Mouse (Mus musculus) liver, embryonic 15.5 days (tissue): ENCODE results near the gene Rcn1. TPM values are rescaled to one million over a fixed set of nuclear protein-coding genes. Genes with fewer than 3 reads are reported as not detected.

Source experiments
- ATAC-seq: fragments of 200-750 bp; cut with Nextera tagmentation; 2 replicates; pipeline ENCODE4 v1.8.0; 2017; ENCODE audit warnings: moderate number of reproducible peaks, mild to moderate bottlenecking, moderate library complexity; ENCODE audit not compliant: insufficient read depth
- H3K27ac ChIP-seq: fragments of 300-500 bp; sonication (generic); replicated peaks from 2 replicates; pipeline ENCODE4 v1.5.1; 2015; ENCODE audit warnings: mild to moderate bottlenecking, inconsistent platforms
- H3K27me3 ChIP-seq: fragments of 300-500 bp; sonication (generic); 2 replicates; pipeline ENCODE4 v1.6.1; 2015; ENCODE audit warnings: mild to moderate bottlenecking, inconsistent platforms
- H3K36me3 ChIP-seq: fragments of 300-500 bp; sonication (generic); replicated peaks from 2 replicates; pipeline ENCODE4 v1.6.1; 2015; ENCODE audit warnings: moderate library complexity, mild to moderate bottlenecking, inconsistent platforms
- H3K4me1 ChIP-seq: fragments of 300-500 bp; sonication (generic); replicated peaks from 2 replicates; pipeline ENCODE4 v1.6.1; 2015; ENCODE audit warnings: inconsistent platforms
- H3K4me2 ChIP-seq: fragments of 300-500 bp; sonication (generic); 2 replicates; pipeline ENCODE4 v1.6.1; 2015; ENCODE audit warnings: moderate library complexity, mild to moderate bottlenecking, inconsistent platforms
- H3K4me3 ChIP-seq: fragments of 300-500 bp; sonication (generic); replicated peaks from 2 replicates; pipeline ENCODE4 v1.5.1; 2015; ENCODE audit warnings: mild to moderate bottlenecking, inconsistent platforms
- H3K9ac ChIP-seq: fragments of 300-500 bp; sonication (generic); 2 replicates; pipeline ENCODE4 v1.6.1; 2015; ENCODE audit warnings: moderate library complexity, mild to moderate bottlenecking, inconsistent platforms
- H3K9me3 ChIP-seq: fragments of 300-500 bp; sonication (generic); replicated peaks from 2 replicates; pipeline ENCODE4 v1.6.1; 2016; ENCODE audit warnings: inconsistent platforms
- WGBS: fragments of 180-500 bp; shearing (Covaris S2); methylation state at CpG from one replicate; pipeline ENCODE4 v1.1.7; 2015; ENCODE audit warnings: mixed read lengths; ENCODE audit not compliant: insufficient replicate concordance; 5-methylcytosine and 5-hydroxymethylcytosine counted together
- polyA plus RNA-seq: library from polyadenylated mRNA; unstranded; fragments of >200 nt; fragmentation: Nextera tagmentation; extraction: Ambion mirVana; gene quantifications from 2 replicates; pipeline ENCODE4 v1.2.1, GENCODE M21; 2015

Gene Rcn1
- 16.9 and 17.4 TPM in 2 replicates for polyA plus RNA-seq

DNA sequence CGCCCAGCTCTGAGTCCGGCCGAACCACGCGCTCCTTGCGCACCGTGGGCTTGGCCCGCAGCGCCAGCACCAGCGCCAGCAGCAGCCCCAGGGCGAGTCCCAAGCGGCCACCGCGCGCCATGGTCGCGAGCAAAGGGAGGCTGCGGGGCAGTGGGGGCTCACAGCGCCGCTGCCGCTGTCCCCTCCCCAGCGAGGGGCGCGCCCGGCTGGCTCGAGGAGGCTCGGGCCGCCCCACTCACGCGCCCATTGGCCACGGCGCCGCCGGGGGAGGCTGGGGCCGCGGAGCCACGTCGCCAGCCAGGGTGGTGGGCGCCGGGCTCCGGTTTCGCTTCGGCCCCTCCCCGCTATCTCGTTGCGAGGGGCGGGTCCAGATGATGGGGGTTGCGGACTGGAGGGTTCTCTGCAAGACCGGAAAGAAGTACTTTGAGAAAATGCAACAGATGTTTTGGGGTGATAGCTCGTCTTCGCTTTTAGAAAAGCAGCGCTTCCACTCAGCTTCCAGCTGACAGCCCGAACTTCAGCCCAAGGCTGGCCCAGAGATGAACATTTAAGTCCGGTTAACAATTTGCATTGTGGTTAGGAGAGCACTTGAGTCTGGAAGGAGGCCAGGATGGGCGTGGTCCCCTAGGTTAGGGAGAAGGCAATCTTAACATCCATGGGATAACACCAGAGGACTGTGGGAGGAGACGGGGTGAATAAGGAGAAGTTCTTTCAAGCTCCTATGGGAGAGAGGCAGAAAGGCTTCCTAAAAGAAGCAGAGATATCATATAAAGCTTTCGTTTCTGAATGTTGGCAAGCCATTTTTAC is at the start of gene Rcn1:
Rcn1 (minus strand) TSS at position 235 of the 807 bp plus-strand sequence.
- under 1% methylated on average over 57 of the region's 57 CpGs for WGBS

GRCm38 (mm10) chr2:105444072-105444471 is 45.0 kb upstream of the Rcn1 start:
- Histone ChIP-seq H3K9ac (no peak overlapping the region), H3K36me3 (no peaks in the 10 kb centered on the region), H3K9me3 (no peaks in the 10 kb centered on the region), H3K4me3 (no peak overlapping the region), H3K4me1 (no peaks in the 10 kb centered on the region), H3K27ac (no peak overlapping the region), H3K4me2 (no peak overlapping the region), H3K27me3 (no peaks in the 10 kb centered on the region)
- 27% methylated on average over 3 of the region's 3 CpGs for WGBS
- ATAC-seq = no peak

More for the DNA sequence above, at the start of gene Rcn1:
- Histone ChIP-seq H3K4me2 (peak within 1 kb of the TSS; percentile 92), H3K9ac (peak within 1 kb of the TSS; percentile 64), H3K27me3 (peaks cover 3% of the 10 kb centered on the region; the same call in 1 of the 2 replicates), H3K4me3 (peak within 1 kb of the TSS; percentile 75), H3K36me3 (peaks cover 3% of the 10 kb centered on the region; the same call in 1 of the 2 replicates), H3K4me1 (peaks cover 49% of the 10 kb centered on the region), H3K27ac (peak within 1 kb of the TSS; percentile 77), H3K9me3 (no peaks in the 10 kb centered on the region)
- ATAC-seq = peak; percentile 79

DNA sequence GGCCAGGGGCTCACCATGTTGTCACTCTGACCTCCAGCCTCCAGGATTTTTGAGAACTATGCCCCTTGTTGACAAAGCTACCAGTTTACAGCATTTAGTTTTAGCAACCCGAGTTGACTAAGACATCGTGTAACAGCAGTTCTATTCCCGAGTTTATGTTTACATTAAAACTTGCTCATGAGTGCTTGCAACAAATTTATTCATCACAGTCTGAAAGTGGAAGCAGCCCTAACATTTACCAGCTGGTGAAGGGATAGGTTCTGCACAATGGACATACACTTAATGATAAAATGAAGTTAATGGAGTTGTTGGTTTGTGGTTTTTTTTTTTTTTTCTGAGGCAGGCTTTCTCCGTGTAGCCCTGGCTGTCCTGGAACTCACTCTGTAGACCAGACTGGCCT is 39.9 kb upstream of the Rcn1 start:
- no peaks in the 10 kb centered on the region for H3K36me3 ChIP-seq
- no peak for ATAC-seq
- H3K4me2 ChIP-seq = no peak overlapping the region
- no peak overlapping the region for H3K9ac ChIP-seq
- no peaks in the 10 kb centered on the region for H3K27me3 ChIP-seq
- 57% methylated on average over 4 of the region's 4 CpGs for WGBS
- no peaks in the 10 kb centered on the region for H3K9me3 ChIP-seq
- H3K4me1 ChIP-seq = no peaks in the 10 kb centered on the region
- H3K27ac ChIP-seq = no peak overlapping the region
- H3K4me3 ChIP-seq = no peak overlapping the region

DNA sequence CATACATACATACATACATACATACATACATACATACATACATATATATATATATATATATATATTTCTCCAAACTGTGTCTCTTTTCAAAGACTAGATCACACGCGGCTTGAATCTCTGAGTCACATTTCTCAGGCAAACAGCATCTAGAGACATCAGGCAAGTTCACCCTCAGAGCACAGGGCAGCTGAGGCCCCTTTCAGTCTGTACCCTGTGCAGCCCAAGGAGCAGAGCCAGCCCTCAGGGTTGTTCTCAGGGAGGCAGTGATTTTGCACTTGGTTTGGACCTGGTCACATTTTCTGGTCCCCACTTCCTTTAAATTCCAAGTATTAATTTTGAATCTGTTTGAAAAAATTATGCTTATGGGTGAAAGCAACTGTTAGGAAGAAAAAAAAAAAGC is 39.4 kb upstream of the Rcn1 start:
- Histone ChIP-seq H3K4me3 (no peak overlapping the region), H3K9me3 (no peaks in the 10 kb centered on the region), H3K9ac (no peak overlapping the region), H3K4me2 (no peak overlapping the region), H3K27me3 (no peaks in the 10 kb centered on the region), H3K4me1 (no peaks in the 10 kb centered on the region), H3K36me3 (no peaks in the 10 kb centered on the region), H3K27ac (no peak overlapping the region)
- ATAC-seq = no peak
- WGBS = 74% methylated on average over 2 of the region's 2 CpGs

- Histone ChIP-seq H3K9ac (no peak overlapping the region), H3K36me3 (no peaks in the 10 kb centered on the region), H3K4me1 (peaks cover 1% of the 10 kb centered on the region; the same call in 1 of the 2 replicates), H3K27me3 (peaks cover 13% of the 10 kb centered on the region), H3K27ac (no peak overlapping the region), H3K9me3 (no peaks in the 10 kb centered on the region), H3K4me3 (no peak overlapping the region), H3K4me2 (no peak overlapping the region)
- 15% methylated on average over 10 of the region's 10 CpGs for WGBS
- no peak for ATAC-seq
Measured at GRCm38 (mm10) chr2:105432927-105433326, 33.8 kb upstream of the Rcn1 start.

DNA sequence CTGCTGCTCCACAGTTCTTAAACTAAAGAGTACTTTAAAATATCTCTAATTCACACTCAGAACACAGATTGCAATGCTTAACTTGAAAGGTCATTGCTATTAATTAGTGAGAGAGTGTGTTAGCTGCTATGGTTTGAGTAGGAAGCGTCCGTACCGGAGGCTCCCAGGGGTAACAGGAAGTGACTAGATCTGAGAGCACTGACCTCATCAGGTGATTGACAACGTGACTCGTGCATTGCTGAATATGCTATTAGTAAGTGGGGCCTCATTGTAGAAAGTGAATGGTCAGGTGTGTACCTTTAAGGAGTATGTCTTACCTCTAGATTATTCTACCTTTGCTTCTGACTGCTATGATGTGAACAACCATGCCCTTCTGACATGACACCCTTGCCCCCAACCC is 31.3 kb upstream of the Rcn1 start:
- no peak for ATAC-seq
- 31% methylated on average over 5 of the region's 5 CpGs for WGBS
- peaks cover 16% of the 10 kb centered on the region for H3K27me3 ChIP-seq
- no peaks in the 10 kb centered on the region for H3K9me3 ChIP-seq
- no peak overlapping the region for H3K27ac ChIP-seq
- no peaks in the 10 kb centered on the region for H3K36me3 ChIP-seq
- no peak overlapping the region for H3K4me2 ChIP-seq
- H3K9ac ChIP-seq = no peak overlapping the region
- no peak overlapping the region for H3K4me3 ChIP-seq
- H3K4me1 ChIP-seq = peaks cover 17% of the 10 kb centered on the region

DNA sequence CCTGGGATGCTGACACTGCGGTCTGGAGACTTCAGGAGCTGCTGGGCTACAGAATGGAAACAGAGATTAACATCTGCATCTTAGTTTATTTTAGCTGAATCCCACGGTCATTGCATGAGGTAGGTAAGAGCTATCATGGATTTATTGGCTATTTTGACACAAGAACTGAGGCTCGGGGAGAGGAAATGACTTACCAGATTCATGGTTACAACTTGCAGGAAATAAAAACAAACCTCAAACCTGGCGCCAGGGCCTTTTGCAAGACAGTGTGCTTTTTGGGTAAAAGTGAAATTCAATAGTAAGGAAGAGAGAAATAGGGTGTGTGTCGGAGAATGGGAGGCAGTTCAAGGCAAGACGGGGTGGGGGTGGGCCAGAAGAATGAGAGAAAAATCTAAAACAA is 30.8 kb upstream of the Rcn1 start:
- H3K27ac ChIP-seq = no peak overlapping the region
- 36% methylated on average over 6 of the region's 6 CpGs for WGBS
- no peak overlapping the region for H3K4me3 ChIP-seq
- H3K4me2 ChIP-seq = no peak overlapping the region
- H3K9ac ChIP-seq = no peak overlapping the region
- peaks cover 16% of the 10 kb centered on the region for H3K27me3 ChIP-seq
- H3K4me1 ChIP-seq = peaks cover 17% of the 10 kb centered on the region
- no peaks in the 10 kb centered on the region for H3K9me3 ChIP-seq
- H3K36me3 ChIP-seq = no peaks in the 10 kb centered on the region
- ATAC-seq = no peak

DNA sequence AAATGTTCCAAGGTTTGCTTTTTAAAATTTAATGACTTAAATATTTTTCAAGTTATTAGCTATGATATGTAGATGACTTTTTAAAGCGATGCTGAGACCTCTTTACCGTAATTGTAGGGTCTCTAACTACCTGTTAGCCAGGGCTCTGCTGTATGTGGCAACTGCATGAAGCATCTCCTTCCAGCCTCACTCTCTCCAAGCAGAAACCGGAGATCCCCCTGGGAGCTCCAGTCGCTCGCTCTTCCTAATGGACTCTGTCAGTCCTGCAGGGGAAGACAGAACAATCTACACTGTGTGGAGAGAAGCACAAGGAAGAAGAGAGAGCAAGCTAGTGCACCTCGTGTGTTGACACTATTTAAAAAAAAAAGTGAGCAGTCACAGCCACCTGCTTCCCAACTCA is 29.3 kb upstream of the Rcn1 start:
- ATAC-seq = no peak

DNA sequence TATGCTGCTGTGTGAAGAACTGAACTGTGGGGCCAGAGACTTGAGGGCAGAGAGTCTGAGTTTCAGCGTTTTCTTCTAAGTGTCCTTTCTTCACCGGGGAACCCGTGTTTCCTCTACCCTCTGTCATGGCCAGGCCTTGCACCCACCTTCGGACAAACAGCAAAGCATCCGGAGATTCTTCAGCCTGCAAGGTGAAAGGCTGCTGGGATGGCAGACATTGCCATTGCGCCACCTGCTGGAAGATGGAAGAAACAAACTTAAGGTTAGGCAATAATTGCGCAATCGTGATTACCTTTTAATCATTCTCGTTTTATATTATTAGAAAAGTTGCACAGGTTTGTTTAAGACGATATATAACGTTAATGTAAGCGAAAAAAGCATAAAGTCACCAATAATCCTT is 28.9 kb upstream of the Rcn1 start:
- peak overlapping the region; percentile 46 for H3K4me2 ChIP-seq

More for the DNA sequence above, 29.3 kb upstream of the Rcn1 start:
- H3K27me3 ChIP-seq = peaks cover 16% of the 10 kb centered on the region
- no peak overlapping the region for H3K9ac ChIP-seq
- no peak overlapping the region for H3K27ac ChIP-seq
- H3K4me3 ChIP-seq = no peak overlapping the region
- H3K36me3 ChIP-seq = no peaks in the 10 kb centered on the region
- no peak overlapping the region for H3K4me2 ChIP-seq
- no peaks in the 10 kb centered on the region for H3K9me3 ChIP-seq
- peaks cover 17% of the 10 kb centered on the region for H3K4me1 ChIP-seq
- 23% methylated on average over 6 of the region's 6 CpGs for WGBS

GRCm38 (mm10) chr2:105427447-105427846 is 28.3 kb upstream of the Rcn1 start:
- no peaks in the 10 kb centered on the region for H3K9me3 ChIP-seq
- no peak overlapping the region for H3K27ac ChIP-seq
- H3K36me3 ChIP-seq = no peaks in the 10 kb centered on the region
- H3K9ac ChIP-seq = no peak overlapping the region
- WGBS = 32% methylated on average over 8 of the region's 8 CpGs
- H3K27me3 ChIP-seq = peaks cover 16% of the 10 kb centered on the region
- peak overlapping the region; percentile 46 for H3K4me2 ChIP-seq
- H3K4me1 ChIP-seq = peaks cover 17% of the 10 kb centered on the region
- no peak overlapping the region for H3K4me3 ChIP-seq
- ATAC-seq = peak; percentile 86

More for the DNA sequence above, 28.9 kb upstream of the Rcn1 start:
- H3K4me1 ChIP-seq = peaks cover 17% of the 10 kb centered on the region
- peaks cover 16% of the 10 kb centered on the region for H3K27me3 ChIP-seq
- WGBS = 2% methylated on average over 12 of the region's 12 CpGs
- H3K9ac ChIP-seq = no peak overlapping the region
- H3K27ac ChIP-seq = no peak overlapping the region
- no peaks in the 10 kb centered on the region for H3K9me3 ChIP-seq
- no peaks in the 10 kb centered on the region for H3K36me3 ChIP-seq
- ATAC-seq = 0 out of 2 replicates have a peak, but pooled peaks have one; percentile 53
- H3K4me3 ChIP-seq = no peak overlapping the region

DNA sequence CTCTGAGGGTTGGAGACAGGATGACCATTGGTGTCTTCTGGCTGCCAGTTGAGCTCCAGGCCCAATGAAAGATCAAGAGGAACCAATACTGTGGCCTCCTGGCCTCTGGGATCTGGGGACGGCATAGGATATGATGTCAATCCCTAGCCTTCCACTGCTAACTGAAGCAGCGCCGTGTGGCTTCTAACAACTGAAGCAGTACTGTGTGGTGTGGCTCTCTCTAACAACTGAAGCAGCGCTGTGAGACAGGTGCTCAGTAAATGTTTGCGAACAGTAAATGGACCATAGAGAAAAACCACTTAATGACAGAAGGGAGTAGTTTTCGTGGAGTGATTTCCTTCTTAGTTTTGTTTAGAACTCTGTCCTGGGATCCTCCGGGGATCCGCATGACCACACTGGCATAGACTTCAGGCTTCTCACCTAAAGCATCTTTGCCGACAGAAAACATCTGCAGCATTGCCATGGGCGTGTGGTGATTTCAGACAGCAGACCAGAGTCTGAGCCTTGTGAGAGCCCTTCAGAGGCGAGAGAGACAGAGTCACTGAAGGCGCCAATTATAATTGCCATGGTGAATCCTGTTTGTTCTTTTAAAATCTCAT is 19.6 kb upstream of the Rcn1 start:
- H3K27ac ChIP-seq = no peak overlapping the region
- no peaks in the 10 kb centered on the region for H3K9me3 ChIP-seq
- H3K4me2 ChIP-seq = no peak overlapping the region
- 72% methylated on average over 12 of the region's 12 CpGs for WGBS
- peaks cover 32% of the 10 kb centered on the region for H3K4me1 ChIP-seq
- H3K27me3 ChIP-seq = no peaks in the 10 kb centered on the region
- no peaks in the 10 kb centered on the region for H3K36me3 ChIP-seq
- H3K4me3 ChIP-seq = no peak overlapping the region
- H3K9ac ChIP-seq = no peak overlapping the region
- ATAC-seq = no peak
